Mouse (Mus musculus) cerebellum, adult 2 months (tissue): Measurements from ENCODE around the gene Ermn. TPM values are rescaled to one million over a fixed set of nuclear protein-coding genes. Genes with fewer than 3 reads are reported as not detected.

ENCODE experiments used
- DNase-seq, 2 experiments: peaks; one replicate each; pipeline ENCODE4 v3.0.0; 2021
- H3K27ac ChIP-seq: fragments of 200-500 bp; 2 replicates; pipeline ENCODE4 v1.5.1; 2012; ENCODE audit warnings: low read length, control low read depth, inconsistent platforms; ENCODE audit not compliant: insufficient read depth
- H3K27me3 ChIP-seq: fragments of 200-500 bp; 2 replicates; pipeline ENCODE4 v1.6.1; 2012; ENCODE audit warnings: inconsistent platforms, mild to moderate bottlenecking, low read length, moderate library complexity; ENCODE audit not compliant: control insufficient read depth, insufficient read depth
- H3K4me1 ChIP-seq: fragments of 200-500 bp; 2 replicates; pipeline ENCODE4 v1.6.1; 2011; ENCODE audit warnings: low read length; ENCODE audit not compliant: control insufficient read depth, insufficient read depth
- H3K4me3 ChIP-seq: fragments of 200-500 bp; replicated peaks from 2 replicates; pipeline ENCODE3; 2011; ENCODE audit warnings: mild to moderate bottlenecking, low read depth, low read length, control low read depth; ENCODE audit not compliant: insufficient read depth
- CTCF ChIP-seq: fragments of 200-500 bp; IDR thresholded peaks from 2 replicates; pipeline ENCODE4 v1.5.1; 2011; ENCODE audit warnings: low read depth, mild to moderate bottlenecking, control low read depth, low read length, moderate library complexity, borderline replicate concordance; ENCODE audit not compliant: insufficient read depth
- POLR2A ChIP-seq: fragments of 200-500 bp; IDR thresholded peaks from 2 replicates; pipeline ENCODE4 v1.6.1; 2011; ENCODE audit warnings: low read length, control low read depth, borderline replicate concordance; ENCODE audit not compliant: insufficient read depth
- WGBS: fragments of 180-500 bp; shearing (Covaris S2); methylation state at CpG from one replicate; pipeline ENCODE4 v1.1.7; 2018; 5-methylcytosine and 5-hydroxymethylcytosine counted together
- polyA plus RNA-seq: library from polyadenylated mRNA; depleted of rRNA; stranded (reverse); fragments of >200 nt; gene quantifications from 2 replicates; pipeline ENCODE4 v1.2.3, GENCODE M21; 2012; rRNA removed

Gene Ermn
- polyA plus RNA-seq, 1 experiment = 74.6 TPM

DNA sequence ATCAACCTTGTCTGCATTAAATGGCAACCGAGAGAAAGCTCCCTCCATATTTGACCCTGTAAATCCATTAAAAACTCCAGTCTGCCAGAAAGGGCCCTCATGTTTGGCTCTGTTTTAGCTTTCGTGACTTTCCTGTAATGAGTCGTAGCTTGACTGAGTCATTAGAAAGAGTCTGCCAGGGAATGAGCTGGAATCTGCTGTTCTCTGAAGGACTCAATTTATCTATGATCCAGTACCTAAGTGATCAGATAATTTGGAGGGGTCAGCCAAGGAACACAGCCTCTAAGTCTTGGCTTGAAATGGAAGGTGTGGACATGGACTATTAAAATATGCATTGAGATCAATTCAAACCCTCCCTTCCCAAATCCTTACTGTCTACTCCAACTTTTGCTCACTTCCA lies 21.2 kb downstream of the Ermn start:
- no peaks in the 10 kb centered on the region for H3K27me3 ChIP-seq

GRCm38 (mm10) chr2:58029404-58029803 lies 23.3 kb downstream of the Ermn start:
- Histone ChIP-seq H3K4me3 (no peak overlapping the region), H3K4me1 (peaks cover 3% of the 10 kb centered on the region; the same call in 1 of the 2 replicates), H3K27ac (no peak overlapping the region), H3K27me3 (no peaks in the 10 kb centered on the region)
- 17% methylated on average over 7 of the region's 7 CpGs for WGBS
- peak in 1 of 2 experiments; percentile 71 for DNase-seq
- TF ChIP-seq CTCF (peak; percentile 46; the same call in 1 of the 2 replicates), POLR2A (no peak)

More for the DNA sequence above, 21.2 kb downstream of the Ermn start:
- 69% methylated on average over 3 of the region's 3 CpGs for WGBS
- H3K4me3 ChIP-seq = no peak overlapping the region
- TF ChIP-seq POLR2A (no peak), CTCF (no peak)
- peaks cover 3% of the 10 kb centered on the region; the same call in 1 of the 2 replicates for H3K4me1 ChIP-seq
- DNase-seq = no peak
- H3K27ac ChIP-seq = no peak overlapping the region

GRCm38 (mm10) chr2:58026740-58027139 lies 25.9 kb downstream of the Ermn start:
- DNase-seq = no peak
- TF ChIP-seq CTCF (no peak), POLR2A (no peak)
- no peaks in the 10 kb centered on the region for H3K27me3 ChIP-seq
- H3K4me3 ChIP-seq = no peak overlapping the region
- WGBS = 79% methylated on average over 5 of the region's 5 CpGs
- no peak overlapping the region for H3K27ac ChIP-seq
- H3K4me1 ChIP-seq = no peaks in the 10 kb centered on the region

DNA sequence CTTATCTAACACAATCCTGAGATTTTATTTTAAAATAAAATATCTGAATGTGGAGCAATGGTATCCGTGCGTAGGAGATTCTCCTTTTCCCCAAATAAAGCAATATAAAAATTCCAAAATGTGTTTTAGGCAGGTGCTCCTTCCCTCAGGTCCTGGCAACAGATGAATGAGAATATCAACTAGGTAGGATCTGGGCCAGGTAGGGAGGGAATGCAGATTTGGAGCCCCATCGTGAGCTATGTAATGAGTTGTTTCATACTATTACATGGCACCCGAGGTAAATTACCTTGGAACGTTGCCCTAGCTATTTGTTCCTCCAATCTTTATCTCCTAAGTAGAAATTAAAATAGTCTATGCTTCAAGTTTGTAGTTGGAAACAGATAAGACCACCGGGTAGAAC lies 29.1 kb downstream of the Ermn start:
- Histone ChIP-seq H3K4me1 (no peaks in the 10 kb centered on the region), H3K27ac (no peak overlapping the region), H3K27me3 (no peaks in the 10 kb centered on the region), H3K4me3 (no peak overlapping the region)
- 27% methylated on average over 6 of the region's 6 CpGs for WGBS
- DNase-seq = peak in 1 of 2 experiments; percentile 42
- TF ChIP-seq POLR2A (no peak), CTCF (no peak)

GRCm38 (mm10) chr2:58007081-58007480 lies 45.6 kb downstream of the Ermn start:
- WGBS = 89% methylated on average over 5 of the region's 5 CpGs
- TF ChIP-seq CTCF (no peak), POLR2A (no peak)
- no peak for DNase-seq
- no peaks in the 10 kb centered on the region for H3K4me1 ChIP-seq
- no peaks in the 10 kb centered on the region for H3K27me3 ChIP-seq
- no peak overlapping the region for H3K4me3 ChIP-seq
- no peak overlapping the region for H3K27ac ChIP-seq

DNA sequence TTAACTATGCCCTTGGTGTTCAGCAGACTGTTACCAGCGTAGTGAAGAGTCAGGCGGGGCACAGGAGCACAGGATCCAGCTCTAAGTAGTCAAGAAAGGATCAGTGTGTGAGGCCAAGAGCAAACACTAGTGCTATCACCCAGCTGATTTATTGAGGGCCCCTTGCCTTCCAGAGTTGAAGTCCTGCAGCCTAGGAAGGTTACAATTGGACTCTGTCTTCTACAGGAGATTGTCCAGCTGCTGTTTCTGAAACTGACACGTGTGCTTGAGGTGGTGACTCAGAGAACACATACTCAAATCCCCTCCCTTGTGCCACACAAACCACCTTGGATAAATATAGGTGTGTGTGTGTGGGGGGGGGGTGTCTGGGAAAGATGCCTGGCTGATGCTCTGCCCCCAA lies 51.2 kb downstream of the Ermn start:
- no peak for TF ChIP-seq CTCF
- TF ChIP-seq POLR2A = no peak
- H3K4me3 ChIP-seq = no peak overlapping the region
- WGBS = 88% methylated on average over 3 of the region's 3 CpGs
- no peak for DNase-seq
- no peak overlapping the region for H3K27ac ChIP-seq
- no peaks in the 10 kb centered on the region for H3K27me3 ChIP-seq
- H3K4me1 ChIP-seq = no peaks in the 10 kb centered on the region

GRCm38 (mm10) chr2:57997752-57998430 lies 54.8 kb downstream of the Ermn start, which contains the start of gene Galnt5:
Galnt5 (plus strand) TSS chr2:57997884.
- TF ChIP-seq POLR2A (no peak), CTCF (no peak)
- H3K27me3 ChIP-seq = no peaks in the 10 kb centered on the region
- 60% methylated on average over 12 of the region's 12 CpGs for WGBS
- H3K4me3 ChIP-seq = no peak within 1 kb of the TSS
- H3K27ac ChIP-seq = no peak within 1 kb of the TSS
- no peaks in the 10 kb centered on the region for H3K4me1 ChIP-seq
- no peak for DNase-seq

Other genes starting within 250 kb of the Ermn start
- gene Galnt5, start 55.0 kb downstream of the Ermn start, polyA plus RNA-seq = not detected in 2 replicates
- 0.38 and 0.40 TPM in 2 replicates for gene Cytip, start 142.7 kb upstream of the Ermn start, polyA plus RNA-seq